Mouse (Mus musculus): Measurements from ENCODE around the gene Srrm3.

DNA sequence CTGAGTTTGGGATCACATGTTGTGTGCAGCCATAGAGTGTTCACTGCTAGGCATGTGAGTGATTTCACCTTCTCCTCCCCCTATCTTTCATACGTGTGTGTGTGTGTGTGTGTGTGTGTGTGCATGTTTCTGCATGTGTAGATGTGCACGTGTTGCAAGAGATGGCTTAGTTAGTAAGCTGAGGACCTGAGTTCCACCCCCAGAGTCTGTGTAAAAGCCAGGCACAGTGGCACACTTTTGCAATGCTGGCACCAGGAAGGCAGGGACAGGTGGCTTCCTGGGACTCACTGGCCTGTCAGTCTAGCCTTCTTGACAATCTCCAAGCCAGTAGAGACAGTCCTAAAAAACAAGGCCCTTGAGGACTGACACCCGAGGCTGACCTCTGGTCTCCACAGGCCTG is 41.7 kb upstream of the Srrm3 start:
- TF ChIP-seq CTCF (IDR thresholded peaks at IDR 0.05; ENCODE audit: low read depth, low read length), result no peak
- no peak for TF ChIP-seq POLR2A (IDR thresholded peaks at IDR 0.05; ENCODE audit: borderline replicate concordance, low read depth, low read length)
